11 mouse cellular contexts compared by ENCODE assay signal in genomic region chr4:100181676-100182075, GRCm38 (mm10).
A peak's percentile ranks its signal among the peaks of the same experiment; 100 is the strongest.
DNase-seq lines count a peak whose midpoint lies in the region; ATAC-seq and TF ChIP-seq lines count a peak whose summit lies in the region.
"Had no signal": no experiment of that assay in that cellular context is flagged by ENCODE, and none has a peak within 500 bp of the region (broad histone marks: within the 10 kb centered on the region; RNA-seq: fewer than 3 reads in every experiment).

No protein-coding gene starts in this region.

- no peaks in the 10 kb centered on the region for H3K4me1 ChIP-seq in forebrain, embryonic 14.5 days (ENCODE audit: control insufficient read depth, insufficient read depth, low read length)
- peaks cover 12% of the 10 kb centered on the region for H3K4me1 ChIP-seq in forebrain, embryonic 10.5 days
- peaks cover 10% of the 10 kb centered on the region; the same call in 1 of the 2 replicates for H3K4me1 ChIP-seq in cerebellum, adult 2 months (ENCODE audit: control insufficient read depth, insufficient read depth, low read length)
- peaks cover 27% of the 10 kb centered on the region for H3K4me1 ChIP-seq in heart, embryonic 15.5 days (replicated peaks)
- H3K4me1 ChIP-seq: forebrain, embryonic 13.5 days had no signal

- no peak overlapping the region for H3K4me3 ChIP-seq in forebrain, embryonic 14.5 days (ENCODE audit: low read depth, low read length)
- no peak overlapping the region for H3K4me3 ChIP-seq in forebrain, embryonic 10.5 days
- H3K4me3 ChIP-seq in cerebellum, adult 2 months (replicated peaks; ENCODE audit: insufficient read depth, low read depth, low read length), result no peak overlapping the region
- H3K4me3 ChIP-seq in heart, embryonic 15.5 days, result no peak overlapping the region
- H3K4me3 ChIP-seq: forebrain, embryonic 13.5 days had no signal

- peak; percentile 50 for DNase-seq in forebrain, embryonic 14.5 days (ENCODE audit: low spot score)
- DNase-seq in forebrain, embryonic 10.5 days (ENCODE audit: extremely low spot score, low spot score), result no peak
- DNase-seq in 3134 (ENCODE audit: extremely low read depth, insufficient read length, low spot score), result peak; percentile 14
- peak; percentile 64 to 77 for DNase-seq in cerebellum, adult 2 months
- no peak for DNase-seq in spleen, postnatal 10 days (ENCODE audit: low spot score in 2 of 2)
- no peak for DNase-seq in right cerebral cortex, adult 18-20 months
- no peak for DNase-seq in retina, embryonic 14.5 days (ENCODE audit: low spot score)
- DNase-seq: layer of hippocampus, adult 9-11 months had no signal

- H3K4me2 ChIP-seq in forebrain, embryonic 14.5 days (ENCODE audit: low read length), result no peak overlapping the region
- H3K4me2 ChIP-seq in heart, embryonic 15.5 days, result no peak overlapping the region
- H3K4me2 ChIP-seq: forebrain, embryonic 13.5 days had no signal

- TF ChIP-seq CTCF in cerebellum, adult 2 months (IDR thresholded peaks at IDR 0.05; ENCODE audit: borderline replicate concordance, insufficient read depth, low read depth, low read length), result no peak

- H3K9ac ChIP-seq in forebrain, embryonic 14.5 days (ENCODE audit: low read length), result no peak overlapping the region
- H3K9ac ChIP-seq in heart, embryonic 15.5 days, result no peak overlapping the region
- H3K9ac ChIP-seq: forebrain, embryonic 13.5 days had no signal

- no peak for TF ChIP-seq POLR2A in cerebellum, adult 2 months (IDR thresholded peaks at IDR 0.05; ENCODE audit: borderline replicate concordance, insufficient read depth, low read length)

- H3K36me3 ChIP-seq in forebrain, embryonic 14.5 days (ENCODE audit: control insufficient read depth, insufficient read depth, low read length), result no peaks in the 10 kb centered on the region
- H3K36me3 ChIP-seq in forebrain, embryonic 10.5 days (replicated peaks), result no peaks in the 10 kb centered on the region
- H3K36me3 ChIP-seq in heart, embryonic 15.5 days, result no peaks in the 10 kb centered on the region

- H3K27me3 ChIP-seq in forebrain, embryonic 14.5 days (replicated peaks; ENCODE audit: control insufficient read depth, insufficient read depth, low read length), result no peaks in the 10 kb centered on the region
- H3K27me3 ChIP-seq in forebrain, embryonic 10.5 days (ENCODE audit: poor library complexity, severe bottlenecking), result no peaks in the 10 kb centered on the region
- H3K27me3 ChIP-seq in cerebellum, adult 2 months (ENCODE audit: control insufficient read depth, insufficient read depth, low read length), result no peaks in the 10 kb centered on the region
- H3K27me3 ChIP-seq in heart, embryonic 15.5 days, result no peaks in the 10 kb centered on the region
- H3K27me3 ChIP-seq: forebrain, embryonic 13.5 days had no signal

- no peaks in the 10 kb centered on the region for H3K9me3 ChIP-seq in forebrain, embryonic 14.5 days (replicated peaks; ENCODE audit: control insufficient read depth, low read length)
- H3K9me3 ChIP-seq in forebrain, embryonic 10.5 days, result no peaks in the 10 kb centered on the region
- H3K9me3 ChIP-seq in heart, embryonic 15.5 days (replicated peaks), result no peaks in the 10 kb centered on the region
- H3K9me3 ChIP-seq: forebrain, embryonic 13.5 days had no signal

- WGBS in forebrain, embryonic 14.5 days, result 50% methylated on average over 5 of the region's 5 CpGs
- 74% methylated on average over 5 of the region's 5 CpGs for WGBS in forebrain, embryonic 10.5 days
- WGBS in cerebellum, adult 2 months, result 39% methylated on average over 5 of the region's 5 CpGs
- 54% methylated on average over 5 of the region's 5 CpGs for WGBS in heart, embryonic 15.5 days

- ATAC-seq in forebrain, embryonic 14.5 days, result no peak
- 0 out of 2 replicates have a peak, but pooled peaks have one; percentile 39 for ATAC-seq in heart, embryonic 15.5 days (replicated peaks; ENCODE audit: insufficient number of reproducible peaks, insufficient read depth, low FRiP score, low read depth)
- ATAC-seq: forebrain, embryonic 13.5 days; midbrain, embryonic 16.5 days had no signal

- no peak overlapping the region for H3K27ac ChIP-seq in forebrain, embryonic 14.5 days (ENCODE audit: low read depth, low read length)
- H3K27ac ChIP-seq in forebrain, embryonic 10.5 days, result no peak overlapping the region
- no peak overlapping the region for H3K27ac ChIP-seq in cerebellum, adult 2 months (ENCODE audit: insufficient read depth, low read length)
- H3K27ac ChIP-seq in heart, embryonic 15.5 days, result no peak overlapping the region
- H3K27ac ChIP-seq: forebrain, embryonic 13.5 days had no signal

Comparison
In these comparisons a context has a peak if more than half of its experiments do, and no peak if none do; other contexts are left out.
1. DNase-seq: peak in forebrain, embryonic 14.5 days (single experiment), 3134 (single experiment) and cerebellum, adult 2 months (2 of 2); none in forebrain, embryonic 10.5 days (single experiment), spleen, postnatal 10 days (0 of 2), right cerebral cortex, adult 18-20 months (single experiment) and retina, embryonic 14.5 days (single experiment).